Mouse (Mus musculus) fat pad, adult 2 months (tissue): Measurements from ENCODE around the gene Zan.

Experiments
- DNase-seq: peaks from one replicate; pipeline ENCODE4 v3.0.0-alpha.2; 2011; ENCODE audit warnings: low read depth, low spot score; ENCODE audit errors: extremely low read depth

Gene Zan

DNA sequence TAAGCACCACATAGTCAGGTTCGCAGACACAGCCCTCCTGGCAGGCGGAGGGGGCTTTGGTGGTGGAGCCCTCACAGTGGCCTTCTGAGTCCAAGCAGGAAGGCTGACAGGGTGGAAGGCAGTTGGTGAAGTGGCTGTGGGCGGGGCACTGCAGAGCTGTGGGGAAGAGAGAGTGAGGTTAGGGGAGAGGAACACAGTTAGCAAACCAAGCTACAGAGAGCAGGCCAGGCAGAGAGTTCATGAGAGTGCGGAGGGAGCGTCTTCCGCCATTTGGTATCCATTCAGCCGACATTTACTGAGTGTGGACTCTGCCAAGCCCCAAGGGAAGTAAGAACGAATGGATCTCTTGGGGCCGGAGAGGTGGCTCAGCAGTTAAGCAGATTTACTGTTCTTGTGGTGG, 57.8 kb downstream of the Zan start:
- no peak for DNase-seq

DNA sequence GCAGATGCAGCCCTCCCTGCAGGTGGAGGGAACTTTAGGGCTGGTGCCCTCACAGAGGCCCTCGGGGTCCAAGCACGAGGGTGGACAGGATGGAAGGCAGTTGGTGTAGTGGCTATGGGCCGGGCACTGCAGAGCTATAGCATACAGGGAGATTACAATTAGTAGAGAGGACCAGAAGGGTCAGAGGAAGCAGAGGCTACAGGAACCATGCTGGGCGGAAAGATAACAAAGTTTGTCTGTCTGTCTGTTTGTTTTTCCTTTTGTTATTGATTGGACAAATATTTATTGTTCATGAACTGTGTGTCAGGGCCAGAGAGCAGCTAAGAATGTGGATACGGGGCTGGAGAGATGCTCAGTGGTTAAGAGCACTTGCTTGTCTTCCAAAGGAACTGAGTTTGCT, 62.6 kb downstream of the Zan start:
- DNase-seq, result no peak

DNA sequence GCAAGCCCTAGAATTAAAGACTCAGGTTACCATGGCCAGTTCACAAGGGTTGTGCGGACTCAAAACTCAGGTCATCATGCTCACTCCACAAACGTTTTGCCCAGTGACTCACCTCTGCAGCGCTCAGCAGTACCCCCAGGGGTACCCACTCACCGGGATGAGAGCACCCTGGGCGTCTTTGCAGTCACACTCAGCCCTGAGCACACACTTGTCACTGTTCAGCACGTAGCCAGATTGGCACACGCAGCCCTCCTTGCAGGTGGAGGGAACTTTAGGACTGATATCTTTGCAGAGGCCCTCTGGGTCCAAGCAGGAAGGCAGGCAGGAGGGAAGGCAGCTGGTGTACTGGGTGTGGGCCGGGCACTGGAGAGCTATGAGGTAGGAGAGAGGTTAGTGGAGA, 65.6 kb downstream of the Zan start:
- no peak for DNase-seq

- no peak for DNase-seq
These were observed 66.3 kb downstream of the Zan start for GRCm38 (mm10) chr5:137410549-137410948.

DNA sequence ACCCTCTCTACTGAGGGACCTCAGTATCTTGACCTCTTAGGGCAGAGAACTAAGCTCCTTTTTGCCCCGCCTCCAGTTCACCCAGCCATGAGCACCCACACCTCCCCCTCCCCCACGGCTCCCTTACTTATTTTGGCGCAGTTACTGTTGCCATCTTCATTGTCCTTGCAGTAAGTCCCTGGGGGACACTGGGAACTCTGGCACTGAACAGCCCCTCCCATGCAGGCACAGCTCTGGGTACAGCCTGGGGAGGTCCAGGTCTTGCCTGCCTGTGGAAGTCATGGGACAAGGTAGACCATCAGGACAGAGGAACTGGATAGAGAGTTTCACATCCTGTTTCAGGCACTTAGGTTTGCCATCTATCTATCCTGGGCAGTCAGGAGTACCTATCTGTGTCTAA, 66.8 kb downstream of the Zan start:
- DNase-seq, result no peak

GRCm38 (mm10) chr5:137409451-137409850, 67.4 kb downstream of the Zan start:
- no peak for DNase-seq

DNA sequence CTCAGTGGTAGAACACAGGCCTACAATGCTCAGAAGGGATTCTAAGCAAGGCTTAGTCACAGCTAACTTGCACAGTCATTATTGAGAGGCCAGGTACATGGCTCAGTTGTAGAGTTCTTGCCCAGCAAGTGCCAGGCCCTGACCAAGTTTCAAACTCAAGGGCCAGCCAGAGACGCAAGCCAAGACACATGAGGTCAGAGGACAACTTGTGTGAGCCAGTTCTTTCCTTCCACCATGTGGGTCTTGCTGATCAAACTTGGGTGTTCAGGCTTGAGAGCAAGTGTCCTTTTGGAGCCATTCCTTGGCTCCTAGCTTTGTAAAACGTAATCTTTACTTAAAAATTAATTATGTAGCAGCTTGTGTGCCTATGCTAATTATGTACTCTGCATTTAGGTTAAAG, 72.8 kb downstream of the Zan start:
- DNase-seq, result no peak

DNA sequence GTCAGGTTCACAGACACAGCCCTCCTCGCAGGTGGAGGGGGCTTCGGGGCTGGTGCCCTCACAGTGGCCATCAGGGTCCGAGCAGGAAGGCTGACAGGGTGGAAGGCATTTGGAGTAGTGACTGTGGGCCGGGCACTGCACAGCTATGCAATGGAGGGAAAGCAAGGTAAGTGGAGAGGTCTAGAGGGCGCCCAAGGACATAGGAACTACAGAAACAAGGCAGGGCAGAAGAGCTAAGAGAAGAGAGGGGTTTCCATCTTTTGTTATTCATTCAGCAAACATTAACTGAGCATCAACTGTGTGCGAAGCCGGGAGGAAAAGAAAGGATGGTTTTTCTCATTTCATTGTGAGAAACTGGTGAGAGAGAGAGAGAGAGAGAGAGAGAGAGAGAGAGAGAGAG, 82.4 kb downstream of the Zan start:
- DNase-seq, result no peak

- DNase-seq, result no peak
These were observed 85.2 kb downstream of the Zan start for GRCm38 (mm10) chr5:137391641-137392040.

DNA sequence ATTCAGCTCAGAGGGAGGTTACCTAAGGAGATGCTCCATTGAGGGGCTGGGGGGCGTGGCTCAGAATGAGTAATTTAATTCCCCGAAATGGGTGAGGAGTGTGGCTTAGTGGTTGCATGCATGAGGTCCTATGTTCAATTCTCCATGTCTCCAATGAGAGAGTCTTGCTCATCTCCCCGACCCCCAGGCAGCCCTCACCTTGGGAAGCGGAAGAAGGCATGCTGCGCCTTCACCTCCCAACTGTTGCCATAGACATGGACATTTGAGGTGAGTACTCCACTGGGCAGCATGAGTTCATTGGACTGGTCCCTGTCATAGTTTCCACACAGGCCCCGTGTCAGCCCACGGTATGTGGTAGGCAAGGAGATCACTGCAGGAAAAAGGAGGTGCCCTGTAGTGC, 90.2 kb downstream of the Zan start:
- DNase-seq, result no peak

GRCm38 (mm10) chr5:137383441-137383840, 93.4 kb downstream of the Zan start:
- peak; percentile 19 for DNase-seq

DNA sequence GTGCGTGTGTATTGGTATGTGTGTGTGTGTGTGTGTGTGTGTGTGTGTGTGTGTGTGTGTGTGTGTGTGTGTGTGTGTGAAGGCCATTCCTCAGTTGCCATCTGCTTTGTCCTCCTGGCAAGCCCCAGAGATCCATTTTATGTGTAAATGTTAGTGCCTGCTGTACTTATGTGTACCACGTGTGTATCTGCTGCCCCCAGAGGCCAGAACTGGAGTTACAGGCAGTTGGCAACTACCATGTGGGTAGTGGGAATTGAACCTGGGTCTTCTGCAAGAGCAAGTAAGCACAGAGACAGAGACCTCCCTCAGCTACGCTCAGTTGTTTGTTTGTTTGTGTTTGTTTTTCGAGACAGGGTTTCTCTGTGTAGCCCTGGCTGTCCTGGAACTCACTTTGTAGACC, 95.7 kb downstream of the Zan start:
- DNase-seq, result no peak

- DNase-seq, result no peak
These were observed 99.3 kb downstream of the Zan start for GRCm38 (mm10) chr5:137377603-137378002.

DNA sequence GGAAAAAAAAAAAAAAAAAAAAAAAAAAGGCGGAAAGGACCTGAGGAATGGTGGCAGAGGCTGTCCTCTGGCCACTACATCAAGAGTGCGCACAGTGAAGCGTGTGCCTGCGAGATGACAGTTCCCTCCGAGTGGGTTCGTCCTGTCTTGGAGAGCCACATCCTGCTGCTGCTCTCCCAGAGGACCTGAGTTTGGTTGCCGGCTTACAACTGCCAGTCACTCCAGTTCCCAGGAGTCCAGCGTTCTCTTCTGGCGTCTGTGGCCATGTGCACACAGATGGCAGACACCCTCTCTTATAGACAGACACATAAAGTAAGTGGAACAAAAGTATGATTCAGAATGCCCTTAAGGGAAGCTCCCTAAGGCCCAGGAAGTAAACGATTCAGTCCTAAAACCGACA, 99.7 kb downstream of the Zan start:
- DNase-seq, result no peak

DNA sequence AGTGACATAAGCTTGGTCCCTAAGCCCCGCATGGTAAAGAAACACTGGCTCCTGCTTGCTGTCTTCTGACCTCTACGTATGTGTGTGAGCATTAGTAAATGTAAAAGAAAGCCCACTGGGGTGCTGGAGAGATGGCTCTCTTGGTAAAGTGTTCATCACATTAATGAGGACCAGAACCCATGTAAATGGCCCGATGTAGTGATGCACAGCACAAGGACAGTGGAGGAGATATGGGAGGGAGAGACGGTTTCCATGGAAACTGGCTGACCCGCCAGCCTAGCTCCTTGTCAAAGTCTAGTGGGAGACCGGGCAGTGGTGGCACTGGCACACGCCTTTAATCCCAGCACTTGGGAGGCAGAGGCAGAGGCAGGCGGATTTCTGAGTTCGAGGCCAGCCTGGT, 100.1 kb downstream of the Zan start:
- no peak for DNase-seq

- no peak for DNase-seq
These were observed 100.7 kb downstream of the Zan start for GRCm38 (mm10) chr5:137376198-137376597.

GRCm38 (mm10) chr5:137375627-137376026, 101.2 kb downstream of the Zan start:
- no peak for DNase-seq

GRCm38 (mm10) chr5:137374521-137375080, 102.3 kb downstream of the Zan start:
- no peak for DNase-seq

GRCm38 (mm10) chr5:137373371-137373950, 103.4 kb downstream of the Zan start:
- no peak for DNase-seq

DNA sequence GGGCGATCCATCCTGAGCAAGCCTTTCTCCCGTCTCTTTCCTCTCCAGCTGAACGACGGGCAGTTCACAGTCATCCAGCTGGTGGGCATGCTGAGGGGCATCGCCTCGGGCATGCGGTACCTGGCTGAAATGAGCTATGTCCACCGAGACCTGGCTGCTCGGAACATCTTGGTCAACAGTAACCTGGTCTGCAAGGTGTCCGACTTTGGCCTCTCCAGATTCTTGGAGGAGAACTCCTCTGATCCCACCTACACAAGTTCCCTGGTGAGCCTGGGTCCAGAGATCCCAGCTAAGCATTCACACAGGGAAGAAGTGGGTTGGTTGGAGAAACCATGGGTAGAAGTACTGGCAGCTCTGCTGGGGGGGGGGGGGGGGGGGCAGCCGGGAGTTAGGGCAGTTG, 107.2 kb downstream of the Zan start:
- no peak for DNase-seq

DNA sequence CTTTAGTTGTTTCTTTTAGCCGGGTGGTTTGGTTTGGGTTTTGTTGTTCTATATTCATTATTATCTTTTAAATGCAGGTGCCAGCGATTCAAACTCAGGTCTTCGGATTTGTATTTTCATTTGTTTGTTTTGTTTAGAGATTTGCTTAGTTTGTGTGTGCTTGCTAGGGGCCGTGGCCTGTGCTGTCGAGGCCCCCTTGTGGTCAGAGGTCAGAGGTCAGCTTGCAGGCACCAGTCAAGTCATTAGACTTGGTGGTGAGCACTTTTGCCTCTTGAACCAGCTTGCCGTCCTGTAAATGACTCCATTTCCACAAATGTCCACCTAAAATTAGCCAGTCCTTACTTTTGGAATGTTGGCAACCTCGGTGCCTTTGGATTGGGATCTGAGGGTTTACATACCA, 118.5 kb downstream of the Zan start:
- DNase-seq, result no peak

DNA sequence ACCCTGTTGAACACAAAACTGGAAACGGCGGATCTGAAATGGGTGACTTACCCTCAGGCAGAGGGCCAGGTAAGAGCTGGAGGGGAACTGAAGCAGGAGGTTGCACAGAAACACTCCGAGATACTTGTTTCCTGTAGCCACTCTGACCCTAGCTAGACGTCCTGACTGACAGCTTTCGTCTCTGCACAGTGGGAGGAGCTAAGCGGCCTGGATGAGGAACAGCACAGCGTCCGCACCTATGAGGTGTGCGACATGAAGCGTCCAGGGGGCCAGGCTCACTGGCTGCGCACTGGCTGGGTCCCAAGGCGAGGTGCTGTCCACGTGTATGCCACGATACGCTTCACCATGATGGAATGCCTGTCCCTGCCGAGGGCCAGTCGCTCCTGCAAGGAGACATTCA, 122.8 kb downstream of the Zan start:
- no peak for DNase-seq
